Mouse (Mus musculus) heart, postnatal 14 days (tissue): ENCODE measurements around the gene Zdhhc17. TPM values are rescaled to one million over a fixed set of nuclear protein-coding genes. Genes with fewer than 3 reads are reported as not detected.

Experiments
- DNase-seq, 2 experiments: peaks; one replicate each; pipeline ENCODE4 v3.0.0; 2021 to 2022
- intact Hi-C: fragments of 180-260 bp; cut with DNase I; formaldehyde crosslinking; loops from one replicate; pipeline ENCODE4 v1.15.1; 2025
- long read RNA-seq, 2 experiments: library from polyadenylated mRNA; stranded (forward); transcript quantifications; one replicate each; pipeline ENCODE4 v2.0.0; 2021
- total RNA-seq, 2 experiments: library from RNA; stranded (reverse); gene quantifications; 2 replicates each; pipeline ENCODE4 v1.2.3; 2021

The Zdhhc17 gene
- 10 to 100 TPM; 23.7 to 25.8 TPM for total RNA-seq
- long read RNA-seq, experiment 1 = 0 reads
- long read RNA-seq, experiment 2, partial matches to known transcripts = 0 of 2 reads
- long read RNA-seq, experiment 2, other reads (novel, unspliced or antisense) = 2 of 2 reads

GRCm38 (mm10) chr10:111009641-111010479 is at the start of gene Zdhhc17:
Zdhhc17 (minus strand) TSS chr10:111010140.
- intact Hi-C loops = loop anchor here (2.0 to 5.0 kb wide), 2 partner anchors 17 to 152 kb away; partner anchors contain the start of gene Osbpl8
- DNase-seq = peak; percentile 89 to 90

- intact Hi-C loops = no loop called here
- no peak for DNase-seq
Observed at GRCm38 (mm10) chr10:111055770-111056169, 45.8 kb upstream of the Zdhhc17 start.

GRCm38 (mm10) chr10:111051606-111052005 is 41.7 kb upstream of the Zdhhc17 start:
- intact Hi-C loops = no loop called here
- DNase-seq = no peak

- intact Hi-C loops = no loop called here
- no peak for DNase-seq
Observed at GRCm38 (mm10) chr10:111050511-111050910, 40.6 kb upstream of the Zdhhc17 start.

GRCm38 (mm10) chr10:111050061-111050460 is 40.1 kb upstream of the Zdhhc17 start:
- intact Hi-C loops = no loop called here
- no peak for DNase-seq

GRCm38 (mm10) chr10:111047895-111048294 is 38.0 kb upstream of the Zdhhc17 start:
- intact Hi-C loops = no loop called here
- DNase-seq = no peak

GRCm38 (mm10) chr10:111040078-111040656 is 30.2 kb upstream of the Zdhhc17 start:
- no peak for DNase-seq
- intact Hi-C loops = no loop called here

- DNase-seq = no peak
- intact Hi-C loops = no loop called here
Observed at GRCm38 (mm10) chr10:111036851-111037250, 26.9 kb upstream of the Zdhhc17 start.

- intact Hi-C loops = no loop called here
- no peak for DNase-seq
Observed at GRCm38 (mm10) chr10:111035134-111035533, 25.2 kb upstream of the Zdhhc17 start.

GRCm38 (mm10) chr10:111031511-111032365 is 21.8 kb upstream of the Zdhhc17 start:
- peak; percentile 13 to 26 for DNase-seq
- intact Hi-C loops = no loop called here

- intact Hi-C loops = no loop called here
Observed at GRCm38 (mm10) chr10:111030845-111031244, 20.9 kb upstream of the Zdhhc17 start.

GRCm38 (mm10) chr10:111026106-111026505 is 16.2 kb upstream of the Zdhhc17 start:
- DNase-seq = no peak
- intact Hi-C loops = no loop called here

More at GRCm38 (mm10) chr10:111030845-111031244, 20.9 kb upstream of the Zdhhc17 start:
- DNase-seq = no peak

- no peak for DNase-seq
- intact Hi-C loops = no loop called here
Observed at GRCm38 (mm10) chr10:111024746-111025145, 14.8 kb upstream of the Zdhhc17 start.

GRCm38 (mm10) chr10:111014476-111014875 is 4.5 kb upstream of the Zdhhc17 start:
- peak; percentile 39 to 62 for DNase-seq
- intact Hi-C loops = loop anchor here (5.0 kb wide), 1 partner anchor 148 kb away; the partner anchor contains the start of gene Osbpl8

- intact Hi-C loops = loop anchor here (5.0 kb wide), 1 partner anchor 149 kb away; the partner anchor contains the start of gene Osbpl8
- DNase-seq = no peak
Observed at GRCm38 (mm10) chr10:111013265-111013664, 3.3 kb upstream of the Zdhhc17 start.

GRCm38 (mm10) chr10:111012496-111013038 is 2.6 kb upstream of the Zdhhc17 start:
- intact Hi-C loops = loop anchor here (5.0 kb wide), 1 partner anchor 150 kb away; the partner anchor contains the start of gene Osbpl8
- no peak for DNase-seq

- no peak for DNase-seq
- intact Hi-C loops = loop anchor here (5.0 kb wide), 1 partner anchor 151 kb away; the partner anchor contains the start of gene Osbpl8
Observed at GRCm38 (mm10) chr10:111011226-111011765, 1.4 kb upstream of the Zdhhc17 start.

- intact Hi-C loops = loop anchor here (5.0 kb wide), 1 partner anchor 152 kb away; the partner anchor contains the start of gene Osbpl8
- no peak for DNase-seq
Observed at GRCm38 (mm10) chr10:111010480-111011225, 713 bp upstream of the Zdhhc17 start.
